Mouse (Mus musculus) spleen, adult 18-20 months (tissue): Measurements from ENCODE around the gene Mllt10.

Source experiments
- DNase-seq, 2 experiments: peaks; one replicate each; pipeline ENCODE4 v3.0.0; 2022; ENCODE audit warnings: mixed read lengths in 2 of 2

Mllt10 gene

GRCm38 (mm10) chr2:18205118-18205517, 150.1 kb downstream of the Mllt10 start:
- peak; percentile 50 to 64 for DNase-seq

GRCm38 (mm10) chr2:18206811-18207210, 151.8 kb downstream of the Mllt10 start:
- no peak for DNase-seq

- DNase-seq = no peak
Measured at GRCm38 (mm10) chr2:18208578-18208977, 153.5 kb downstream of the Mllt10 start.

- no peak for DNase-seq
Measured at GRCm38 (mm10) chr2:18209211-18209823, 154.3 kb downstream of the Mllt10 start.

- DNase-seq = no peak
Measured at GRCm38 (mm10) chr2:18209948-18210347, 154.9 kb downstream of the Mllt10 start.

- DNase-seq = no peak
Measured at GRCm38 (mm10) chr2:18214031-18214430, 159.0 kb downstream of the Mllt10 start.

GRCm38 (mm10) chr2:18217867-18218266, 162.8 kb downstream of the Mllt10 start:
- no peak for DNase-seq

GRCm38 (mm10) chr2:18218500-18218899, 163.5 kb downstream of the Mllt10 start:
- DNase-seq = no peak

GRCm38 (mm10) chr2:18219136-18219535, 164.1 kb downstream of the Mllt10 start:
- no peak for DNase-seq

GRCm38 (mm10) chr2:18219569-18219968, 164.5 kb downstream of the Mllt10 start:
- no peak for DNase-seq

GRCm38 (mm10) chr2:18228486-18229062, 173.5 kb downstream of the Mllt10 start:
- no peak for DNase-seq

- DNase-seq = no peak
Measured at GRCm38 (mm10) chr2:18229279-18229678, 174.2 kb downstream of the Mllt10 start.

GRCm38 (mm10) chr2:18231143-18231542, 176.1 kb downstream of the Mllt10 start:
- no peak for DNase-seq

- DNase-seq = no peak
Measured at GRCm38 (mm10) chr2:18232883-18233567, 178.0 kb downstream of the Mllt10 start.

- DNase-seq = no peak
Measured at GRCm38 (mm10) chr2:18235524-18235923, 180.5 kb downstream of the Mllt10 start.

- no peak for DNase-seq
Measured at GRCm38 (mm10) chr2:18249224-18249623, 194.2 kb downstream of the Mllt10 start.
